Mouse (Mus musculus) embryonic facial prominence, embryonic 12.5 days (tissue): ENCODE measurements around the gene Hfe2. TPM values are rescaled to one million over a fixed set of nuclear protein-coding genes. Genes with fewer than 3 reads are reported as not detected.

ENCODE experiments used
- ATAC-seq: fragments of 200-750 bp; cut with Nextera tagmentation; 2 replicates; pipeline ENCODE4 v1.8.0; 2017; ENCODE audit not compliant: insufficient number of reproducible peaks, insufficient read depth, low FRiP score, low TSS enrichment
- H3K27ac ChIP-seq: fragments of 300-500 bp; sonication (generic); 2 replicates; pipeline ENCODE4 v1.5.1; 2016; ENCODE audit warnings: mild to moderate bottlenecking
- H3K27me3 ChIP-seq: fragments of 300-500 bp; sonication (generic); 2 replicates; pipeline ENCODE4 v1.6.1; 2016; ENCODE audit warnings: mild to moderate bottlenecking, moderate library complexity
- H3K36me3 ChIP-seq: fragments of 300-500 bp; sonication (generic); 2 replicates; pipeline ENCODE4 v1.6.1; 2016; ENCODE audit warnings: mild to moderate bottlenecking
- H3K4me1 ChIP-seq: fragments of 300-500 bp; sonication (generic); 2 replicates; pipeline ENCODE4 v1.6.1; 2016
- H3K4me2 ChIP-seq: fragments of 300-500 bp; sonication (generic); replicated peaks from 2 replicates; pipeline ENCODE4 v1.6.1; 2016; ENCODE audit warnings: mild to moderate bottlenecking, moderate library complexity
- H3K4me3 ChIP-seq: fragments of 300-500 bp; sonication (generic); 2 replicates; pipeline ENCODE4 v1.5.1; 2016; ENCODE audit warnings: mild to moderate bottlenecking
- H3K9ac ChIP-seq: fragments of 300-500 bp; sonication (generic); 2 replicates; pipeline ENCODE4 v1.6.1; 2016; ENCODE audit warnings: mild to moderate bottlenecking, moderate library complexity
- H3K9me3 ChIP-seq: fragments of 300-500 bp; sonication (generic); 2 replicates; pipeline ENCODE4 v1.6.1; 2016; ENCODE audit warnings: mild to moderate bottlenecking, moderate library complexity
- WGBS: fragments of 180-500 bp; shearing (Covaris S2); methylation state at CpG from one replicate; pipeline ENCODE4 v1.1.7; 2016; 5-methylcytosine and 5-hydroxymethylcytosine counted together
- polyA plus RNA-seq: library from polyadenylated mRNA; unstranded; fragments of >200 nt; fragmentation: Nextera tagmentation; extraction: Ambion mirVana; gene quantifications from 2 replicates; pipeline ENCODE4 v1.2.1, GENCODE M21; 2016

Gene Hfe2
- polyA plus RNA-seq, 1 experiment from 2014 or later: 4.0 TPM

- Histone ChIP-seq H3K4me3 (no peak overlapping the region), H3K27me3 (no peaks in the 10 kb centered on the region), H3K4me2 (no peak overlapping the region), H3K9me3 (no peaks in the 10 kb centered on the region), H3K27ac (no peak overlapping the region), H3K36me3 (no peaks in the 10 kb centered on the region), H3K4me1 (peaks cover 24% of the 10 kb centered on the region), H3K9ac (no peak overlapping the region)
- ATAC-seq: no peak
- 74% methylated on average over 6 of the region's 6 CpGs for WGBS
Measured at GRCm38 (mm10) chr3:96554251-96554650, 29.3 kb downstream of the Hfe2 start.

- no peak for ATAC-seq
- Histone ChIP-seq H3K9ac (peak overlapping the region; percentile 30; the same call in 1 of the 2 replicates), H3K36me3 (peaks cover 7% of the 10 kb centered on the region), H3K4me3 (no peak overlapping the region), H3K9me3 (no peaks in the 10 kb centered on the region), H3K27ac (peak overlapping the region; percentile 61), H3K4me1 (peaks cover 33% of the 10 kb centered on the region), H3K27me3 (no peaks in the 10 kb centered on the region), H3K4me2 (no peak overlapping the region)
- WGBS: 43% methylated on average over 12 of the region's 12 CpGs
Measured at GRCm38 (mm10) chr3:96555041-96555596, 30.1 kb downstream of the Hfe2 start.

GRCm38 (mm10) chr3:96555999-96556614, 31.1 kb downstream of the Hfe2 start:
- peaks cover 17% of the 10 kb centered on the region for H3K36me3 ChIP-seq
- no peaks in the 10 kb centered on the region for H3K9me3 ChIP-seq
- peak overlapping the region; percentile 79; the same call in 1 of the 2 replicates for H3K4me3 ChIP-seq
- peaks cover 38% of the 10 kb centered on the region for H3K4me1 ChIP-seq
- peak overlapping the region; percentile 79 for H3K4me2 ChIP-seq
- no peak for ATAC-seq
- H3K9ac ChIP-seq: no peak overlapping the region
- no peaks in the 10 kb centered on the region for H3K27me3 ChIP-seq
- 79% methylated on average over 15 of the region's 15 CpGs for WGBS
- peak overlapping the region; percentile 61; the same call in 1 of the 2 replicates for H3K27ac ChIP-seq

- Histone ChIP-seq H3K4me2 (peak overlapping the region; percentile 79), H3K9ac (peak overlapping the region; percentile 81), H3K27ac (peak overlapping the region; percentile 91), H3K36me3 (peaks cover 21% of the 10 kb centered on the region), H3K4me1 (peaks cover 42% of the 10 kb centered on the region), H3K9me3 (no peaks in the 10 kb centered on the region), H3K4me3 (peak overlapping the region; percentile 79), H3K27me3 (no peaks in the 10 kb centered on the region)
- WGBS: 5% methylated on average over 22 of the region's 22 CpGs
- ATAC-seq: no peak
Measured at GRCm38 (mm10) chr3:96556651-96557635, 32.0 kb downstream of the Hfe2 start.

- Histone ChIP-seq H3K36me3 (peaks cover 21% of the 10 kb centered on the region), H3K9me3 (no peaks in the 10 kb centered on the region), H3K27me3 (no peaks in the 10 kb centered on the region), H3K4me2 (peak within 1 kb of the TSS; percentile 79), H3K9ac (peak within 1 kb of the TSS; percentile 81), H3K4me1 (peaks cover 42% of the 10 kb centered on the region), H3K27ac (peak within 1 kb of the TSS; percentile 91), H3K4me3 (peak within 1 kb of the TSS; percentile 79)
- peak; percentile 98 for ATAC-seq
- WGBS: under 1% methylated on average over 26 of the region's 26 CpGs
Measured at GRCm38 (mm10) chr3:96557694-96558093, 32.7 kb downstream of the Hfe2 start, which contains the start of gene Txnip. TSS of gene Txnip (plus strand) at chr3:96557957.

- H3K9me3 ChIP-seq: no peaks in the 10 kb centered on the region
- H3K36me3 ChIP-seq: peaks cover 21% of the 10 kb centered on the region
- peak overlapping the region; percentile 81 for H3K9ac ChIP-seq
- no peaks in the 10 kb centered on the region for H3K27me3 ChIP-seq
- H3K4me3 ChIP-seq: peak overlapping the region; percentile 79
- peak overlapping the region; percentile 91 for H3K27ac ChIP-seq
- ATAC-seq: peak; percentile 13; the same call in 1 of the 2 replicates
- under 1% methylated on average over 17 of the region's 17 CpGs for WGBS
- peak overlapping the region; percentile 79 for H3K4me2 ChIP-seq
- H3K4me1 ChIP-seq: peaks cover 42% of the 10 kb centered on the region
Measured at GRCm38 (mm10) chr3:96558159-96558558, 33.2 kb downstream of the Hfe2 start.

- H3K4me1 ChIP-seq: peaks cover 42% of the 10 kb centered on the region
- no peak for ATAC-seq
- peak overlapping the region; percentile 81 for H3K9ac ChIP-seq
- WGBS: 47% methylated on average over 10 of the region's 10 CpGs
- peak overlapping the region; percentile 79 for H3K4me2 ChIP-seq
- no peaks in the 10 kb centered on the region for H3K9me3 ChIP-seq
- peak overlapping the region; percentile 79 for H3K4me3 ChIP-seq
- peak overlapping the region; percentile 91; the same call in 1 of the 2 replicates for H3K27ac ChIP-seq
- H3K36me3 ChIP-seq: peaks cover 21% of the 10 kb centered on the region
- H3K27me3 ChIP-seq: no peaks in the 10 kb centered on the region
Measured at GRCm38 (mm10) chr3:96558668-96559196, 33.8 kb downstream of the Hfe2 start.

GRCm38 (mm10) chr3:96559398-96559910, 34.5 kb downstream of the Hfe2 start:
- WGBS: 81% methylated on average over 12 of the region's 12 CpGs
- no peaks in the 10 kb centered on the region for H3K27me3 ChIP-seq
- H3K27ac ChIP-seq: no peak overlapping the region
- H3K4me1 ChIP-seq: peaks cover 44% of the 10 kb centered on the region
- peaks cover 21% of the 10 kb centered on the region for H3K36me3 ChIP-seq
- no peaks in the 10 kb centered on the region for H3K9me3 ChIP-seq
- H3K4me3 ChIP-seq: peak overlapping the region; percentile 79
- H3K4me2 ChIP-seq: peak overlapping the region; percentile 79
- H3K9ac ChIP-seq: peak overlapping the region; percentile 81
- ATAC-seq: no peak

GRCm38 (mm10) chr3:96559911-96560850, 35.2 kb downstream of the Hfe2 start:
- Histone ChIP-seq H3K4me1 (peaks cover 43% of the 10 kb centered on the region), H3K36me3 (peaks cover 21% of the 10 kb centered on the region), H3K27ac (no peak overlapping the region), H3K9me3 (no peaks in the 10 kb centered on the region), H3K9ac (peak overlapping the region; percentile 81), H3K27me3 (no peaks in the 10 kb centered on the region), H3K4me3 (peak overlapping the region; percentile 79), H3K4me2 (peak overlapping the region; percentile 79)
- ATAC-seq: no peak
- 90% methylated on average over 23 of the region's 23 CpGs for WGBS

- ATAC-seq: no peak
- H3K4me1 ChIP-seq: peaks cover 36% of the 10 kb centered on the region
- 90% methylated on average over 9 of the region's 9 CpGs for WGBS
- peak overlapping the region; percentile 79 for H3K4me2 ChIP-seq
- H3K36me3 ChIP-seq: peaks cover 21% of the 10 kb centered on the region
- H3K9me3 ChIP-seq: no peaks in the 10 kb centered on the region
- H3K27me3 ChIP-seq: no peaks in the 10 kb centered on the region
- no peak overlapping the region for H3K9ac ChIP-seq
- no peak overlapping the region for H3K27ac ChIP-seq
- H3K4me3 ChIP-seq: peak overlapping the region; percentile 79
Measured at GRCm38 (mm10) chr3:96560881-96561668, 36.1 kb downstream of the Hfe2 start.
